Mouse (Mus musculus): ENCODE measurements around the gene Asb16.
A peak's percentile ranks its signal among the peaks of the same experiment; 100 is the strongest.

The Asb16 gene

GRCm38 (mm10) chr11:102287485-102287884 is 18.9 kb downstream of the Asb16 start:
- DNase-seq (ENCODE audit: low spot score), result no peak

GRCm38 (mm10) chr11:102288027-102288804 is 19.7 kb downstream of the Asb16 start:
- DNase-seq (ENCODE audit: low spot score), result no peak

DNA sequence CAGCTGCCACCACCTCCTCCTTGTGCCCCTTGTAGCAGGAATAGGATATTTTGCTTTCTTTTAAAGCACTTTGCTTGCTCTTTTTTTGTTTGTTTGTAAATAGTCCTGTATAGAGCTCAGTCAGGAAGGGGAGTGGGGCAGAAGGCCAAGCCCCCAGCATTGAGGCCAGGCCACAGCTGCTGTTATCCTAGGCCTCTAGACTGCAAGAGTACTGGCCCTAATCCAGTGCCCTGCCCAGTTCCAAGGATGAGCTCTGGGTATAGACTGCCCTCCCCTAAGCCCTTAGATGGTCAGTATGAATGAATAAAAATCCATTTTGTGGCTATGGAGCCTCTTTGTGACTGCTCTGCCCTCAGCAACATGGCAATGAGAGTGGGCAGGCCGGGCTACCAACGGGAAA is 20.4 kb downstream of the Asb16 start:
- no peak for DNase-seq (ENCODE audit: low spot score)

DNA sequence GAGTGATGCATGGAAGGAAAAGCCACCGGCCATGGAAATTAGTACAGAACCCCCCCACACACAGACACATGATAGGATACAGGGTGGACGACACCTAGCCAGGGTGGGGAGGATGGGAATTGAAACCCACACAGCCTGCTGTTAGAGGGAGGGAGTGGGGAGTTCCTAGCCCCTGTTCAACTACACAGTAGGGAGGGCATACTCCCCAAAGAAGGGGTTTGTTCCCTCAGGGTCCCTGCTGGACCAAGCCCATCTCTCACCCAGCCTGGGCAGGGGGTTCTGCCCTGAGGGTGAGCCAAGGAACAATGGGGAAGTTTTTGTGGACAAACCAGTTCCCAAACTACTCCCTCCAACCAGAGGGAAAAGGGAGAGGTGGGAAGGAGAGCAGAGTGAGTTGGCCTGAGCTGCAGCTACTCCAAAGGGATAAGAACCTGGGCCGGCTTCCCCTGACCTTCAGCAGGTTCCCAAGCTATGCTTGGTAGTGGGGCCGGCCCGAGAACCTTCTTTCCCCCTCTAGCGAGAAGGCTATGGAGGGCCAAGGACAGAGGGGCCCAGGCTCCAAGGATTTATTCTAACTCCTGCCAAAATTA is 21.1 kb downstream of the Asb16 start:
- DNase-seq (ENCODE audit: low spot score), result no peak

- no peak for DNase-seq (ENCODE audit: low spot score)
These were observed 21.6 kb downstream of the Asb16 start for GRCm38 (mm10) chr11:102290141-102290540.

DNA sequence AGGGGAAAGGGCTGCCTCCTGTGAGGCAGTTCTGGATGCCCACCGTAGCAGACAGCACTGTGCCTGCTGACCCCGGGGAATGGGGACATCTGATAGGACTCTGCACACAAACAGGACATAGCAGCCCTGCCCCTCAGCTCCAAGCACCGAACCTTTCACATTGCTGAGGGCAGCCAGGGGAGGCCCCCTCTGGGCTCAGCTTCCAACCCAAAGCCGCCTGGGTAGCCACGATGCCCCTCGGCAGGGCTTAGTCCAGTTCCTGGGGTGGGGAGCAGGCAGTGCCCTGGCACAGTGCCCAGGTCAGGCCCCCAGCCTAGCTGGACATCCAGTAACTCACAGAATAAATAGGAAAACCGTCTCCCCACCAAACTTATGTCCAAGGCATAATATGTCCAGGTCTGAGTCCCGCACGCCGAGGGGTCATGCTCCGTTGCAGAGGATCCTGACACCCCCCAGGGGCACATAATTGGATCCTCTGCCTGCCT is 22.6 kb downstream of the Asb16 start:
- DNase-seq (ENCODE audit: low spot score), result no peak

DNA sequence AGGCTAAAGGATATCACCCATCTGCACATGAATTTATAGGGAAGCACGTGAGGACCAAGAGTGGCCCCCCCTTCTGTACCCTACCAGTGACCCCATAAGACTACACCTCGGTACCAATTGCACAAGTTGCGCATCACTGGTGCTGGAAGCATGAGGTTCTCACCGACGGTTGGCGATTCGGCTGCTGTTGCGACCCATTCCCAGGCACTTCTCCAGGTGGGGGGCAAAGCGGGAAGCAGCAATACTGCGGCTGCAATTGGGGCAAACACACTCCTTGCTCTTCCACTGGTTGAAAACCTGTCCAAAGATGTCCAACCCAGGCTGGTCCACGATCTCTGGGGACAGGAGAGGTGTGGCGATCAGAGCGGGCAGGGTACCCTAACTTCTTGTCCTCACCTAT is 25.4 kb downstream of the Asb16 start:
- no peak for DNase-seq (ENCODE audit: low spot score)

GRCm38 (mm10) chr11:102294416-102294815 is 25.9 kb downstream of the Asb16 start:
- no peak for DNase-seq (ENCODE audit: low spot score)

DNA sequence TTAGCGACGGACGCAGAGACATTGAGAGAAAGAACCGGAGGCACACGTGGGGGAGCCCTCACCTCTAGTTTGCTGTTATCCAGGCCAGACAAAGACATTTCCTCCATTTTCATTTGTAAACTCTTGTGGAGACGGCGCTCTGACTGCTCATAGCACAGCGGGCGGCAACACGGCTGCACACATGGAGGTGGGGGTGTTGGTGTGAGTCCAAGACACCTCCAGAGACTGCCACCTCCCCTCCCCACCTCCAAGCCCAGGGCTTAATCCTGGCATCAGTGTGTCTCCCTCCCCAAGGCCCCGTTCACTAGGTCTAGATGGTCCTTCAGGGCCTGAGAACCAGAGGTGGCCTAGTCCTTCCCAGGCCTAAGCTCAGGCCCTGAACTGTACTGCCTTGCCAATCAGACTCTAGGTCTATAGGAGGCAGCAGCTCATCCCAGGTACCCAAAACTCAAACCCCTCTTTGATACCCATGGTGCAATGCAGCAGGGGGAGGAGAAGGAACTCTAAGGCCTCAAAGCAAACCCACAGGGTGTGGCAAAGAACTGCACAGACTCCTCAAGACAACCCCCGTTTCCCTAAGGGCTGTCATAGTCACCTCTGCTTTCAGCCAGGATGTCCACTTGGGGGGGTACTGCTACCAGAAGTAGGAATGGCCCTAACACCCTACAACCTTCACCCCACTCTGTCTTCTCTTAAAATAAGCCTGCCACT is 26.5 kb downstream of the Asb16 start:
- no peak for DNase-seq (ENCODE audit: low spot score)

GRCm38 (mm10) chr11:102295598-102296471 is 27.3 kb downstream of the Asb16 start:
- DNase-seq (ENCODE audit: low spot score), result no peak

GRCm38 (mm10) chr11:102296491-102297472 is 28.2 kb downstream of the Asb16 start, which contains the start of gene Atxn7l3:
Gene Atxn7l3 (minus strand): TSS chr11:102296631.
- peak; percentile 98 for DNase-seq (ENCODE audit: low spot score)

DNA sequence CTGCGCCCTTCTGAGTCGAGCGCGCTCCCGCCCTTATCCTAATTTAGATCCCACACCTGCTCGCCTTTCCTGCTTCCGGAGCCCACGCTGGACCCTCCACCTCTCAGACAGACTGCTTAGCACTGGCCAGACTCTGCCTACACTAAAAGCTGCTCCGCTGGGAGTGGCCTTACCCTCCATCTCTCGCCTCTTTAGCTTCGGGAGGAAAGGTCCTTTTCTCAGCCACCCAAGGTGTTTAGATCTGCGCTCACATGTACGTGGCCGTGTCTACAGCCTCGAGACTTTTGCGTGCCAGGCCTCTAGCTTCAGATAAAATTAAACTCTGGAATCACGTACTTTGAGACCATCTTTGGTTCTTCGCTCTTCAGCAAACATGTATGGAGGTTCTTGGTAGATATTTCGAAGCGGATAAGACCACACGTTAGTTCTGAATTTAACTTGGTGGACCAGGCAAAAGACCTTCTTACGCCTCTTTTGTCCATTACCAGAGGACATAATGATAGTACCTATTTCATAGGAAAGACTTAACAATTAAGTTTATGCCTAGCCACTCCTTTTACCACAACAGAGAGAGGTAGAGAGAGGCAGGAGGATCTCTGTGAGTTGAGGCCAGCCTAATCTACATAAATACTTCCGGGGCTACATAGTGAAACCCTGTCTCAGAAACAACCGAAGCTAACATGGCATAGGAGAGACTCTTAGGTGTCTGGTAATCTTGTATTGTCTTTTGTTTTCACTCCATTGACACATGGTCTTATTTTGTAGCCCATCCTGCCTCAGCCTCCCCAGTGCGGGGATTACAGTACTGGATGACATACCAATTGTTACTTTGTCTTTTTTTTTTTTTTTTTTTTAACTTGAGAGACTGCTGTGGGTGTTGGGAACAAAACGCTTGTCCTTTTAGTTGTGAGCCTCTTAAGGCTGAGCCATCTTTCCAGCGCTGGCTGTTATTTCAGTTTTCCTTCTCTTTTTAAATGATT is 29.3 kb downstream of the Asb16 start:
- no peak for DNase-seq (ENCODE audit: low spot score)

DNA sequence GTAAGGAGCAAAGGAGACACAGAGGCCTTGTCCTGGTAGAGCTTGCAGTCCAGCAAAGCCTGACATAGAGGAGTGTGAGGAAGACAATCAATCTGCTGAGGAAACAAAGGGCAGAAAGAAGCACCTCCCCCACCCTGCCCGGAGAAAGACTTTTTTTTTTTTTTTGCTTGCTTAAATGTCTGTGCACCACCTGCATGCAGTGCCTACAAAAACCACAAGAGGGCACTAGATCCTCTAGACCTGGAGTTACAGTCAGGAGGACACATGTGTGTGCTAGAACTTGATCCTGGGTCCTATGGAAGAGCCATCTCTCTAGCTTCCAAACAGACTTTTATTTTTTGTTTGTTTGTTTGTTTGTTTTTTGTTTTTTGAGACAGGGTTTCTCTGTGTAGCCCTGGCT is 31.3 kb downstream of the Asb16 start:
- DNase-seq (ENCODE audit: low spot score), result no peak

DNA sequence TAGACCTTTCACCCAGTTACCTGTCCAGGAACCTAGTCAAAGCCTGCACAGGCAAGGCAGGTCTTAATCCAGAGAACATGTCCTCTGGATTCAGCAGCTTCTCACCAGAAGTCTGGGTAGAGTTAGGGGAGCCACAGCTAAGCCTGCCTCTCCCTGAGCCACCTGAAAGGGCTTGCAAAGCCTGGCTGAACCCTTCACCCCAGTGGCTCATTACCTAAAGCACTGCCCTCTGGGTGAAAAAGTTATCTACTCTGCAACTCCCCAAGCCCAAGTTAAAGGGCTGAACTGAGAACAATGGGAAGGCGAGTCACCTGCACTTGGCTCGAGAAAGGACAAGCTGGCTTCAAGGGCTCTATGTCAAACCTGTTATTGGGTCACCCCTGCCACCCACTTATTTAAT is 35.6 kb downstream of the Asb16 start:
- DNase-seq (ENCODE audit: low spot score), result no peak

- no peak for DNase-seq (ENCODE audit: low spot score)
These were observed 36.8 kb downstream of the Asb16 start for GRCm38 (mm10) chr11:102305359-102305758.

- no peak for DNase-seq (ENCODE audit: low spot score)
These were observed 39.6 kb downstream of the Asb16 start for GRCm38 (mm10) chr11:102308104-102308503.

DNA sequence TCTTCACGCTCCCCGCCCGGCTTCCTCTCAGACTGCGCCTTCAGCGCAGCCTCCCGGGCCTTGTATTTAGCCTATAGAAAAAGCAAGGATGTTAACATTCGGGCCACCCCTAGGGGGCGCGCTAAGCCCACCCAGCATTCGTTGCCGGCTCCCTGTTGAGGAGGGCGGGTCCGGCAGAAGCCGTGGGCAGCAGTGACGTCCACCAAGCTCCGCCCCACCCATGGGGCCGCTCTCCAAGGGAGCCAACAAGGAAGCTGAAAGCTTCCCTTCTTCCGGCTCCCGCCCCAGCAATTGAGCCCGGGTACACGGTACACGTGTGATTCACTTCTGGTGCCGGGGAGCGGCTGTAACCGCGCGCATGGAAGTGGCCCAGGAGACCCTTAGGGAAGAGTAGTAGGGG is 40.4 kb downstream of the Asb16 start:
- DNase-seq (ENCODE audit: low spot score), result peak; percentile 96

- no peak for DNase-seq (ENCODE audit: low spot score)
These were observed 41.5 kb downstream of the Asb16 start for GRCm38 (mm10) chr11:102309821-102310617.

Measured in left cerebral cortex, adult 11 months (tissue).